Mouse (Mus musculus) ES-E14 (cell line): ENCODE measurements around the gene Sptssb.

Experiments used
- MAFK ChIP-seq: IDR thresholded peaks from 2 replicates; pipeline ENCODE4 v1.6.1; 2014; ENCODE audit warnings: mild to moderate bottlenecking, low read depth, low read length, inconsistent platforms; ENCODE audit not compliant: insufficient read depth
- ZC3H11A ChIP-seq: IDR thresholded peaks from 2 replicates; pipeline ENCODE4 v1.6.1; 2012; ENCODE audit warnings: low read depth, mild to moderate bottlenecking, inconsistent platforms, low read length, borderline replicate concordance

- TF ChIP-seq ZC3H11A (no peak), MAFK (no peak)
These were observed 26.1 kb upstream of the Sptssb start for GRCm38 (mm10) chr3:69885866-69886265.
